Mouse (Mus musculus) layer of hippocampus, postnatal 36 days (tissue): ENCODE results near the gene Dhdh. TPM values are rescaled to one million over a fixed set of nuclear protein-coding genes. Genes with fewer than 3 reads are reported as not detected.
A peak's percentile ranks its signal among the peaks of the same experiment; 100 is the strongest.

Experiments
- DNase-seq, 2 experiments: peaks; one replicate each; pipeline ENCODE4 v3.0.0; 2022
- microRNA-seq, 2 experiments: library from miRNA; unstranded; fragments of <30 nt; microRNA quantifications; one replicate each; pipeline ENCODE4 v1.2.0; 2021
- total RNA-seq, 2 experiments: library from RNA; stranded (reverse); gene quantifications; 2 replicates each; pipeline ENCODE4 v1.2.3; 2021

Dhdh gene
- total RNA-seq, 2 experiments from 2014 or later, result 3.1 to 3.9 TPM

- no peak for DNase-seq
Observed at GRCm38 (mm10) chr7:45449974-45450373, 38.6 kb downstream of the Dhdh start.

DNA sequence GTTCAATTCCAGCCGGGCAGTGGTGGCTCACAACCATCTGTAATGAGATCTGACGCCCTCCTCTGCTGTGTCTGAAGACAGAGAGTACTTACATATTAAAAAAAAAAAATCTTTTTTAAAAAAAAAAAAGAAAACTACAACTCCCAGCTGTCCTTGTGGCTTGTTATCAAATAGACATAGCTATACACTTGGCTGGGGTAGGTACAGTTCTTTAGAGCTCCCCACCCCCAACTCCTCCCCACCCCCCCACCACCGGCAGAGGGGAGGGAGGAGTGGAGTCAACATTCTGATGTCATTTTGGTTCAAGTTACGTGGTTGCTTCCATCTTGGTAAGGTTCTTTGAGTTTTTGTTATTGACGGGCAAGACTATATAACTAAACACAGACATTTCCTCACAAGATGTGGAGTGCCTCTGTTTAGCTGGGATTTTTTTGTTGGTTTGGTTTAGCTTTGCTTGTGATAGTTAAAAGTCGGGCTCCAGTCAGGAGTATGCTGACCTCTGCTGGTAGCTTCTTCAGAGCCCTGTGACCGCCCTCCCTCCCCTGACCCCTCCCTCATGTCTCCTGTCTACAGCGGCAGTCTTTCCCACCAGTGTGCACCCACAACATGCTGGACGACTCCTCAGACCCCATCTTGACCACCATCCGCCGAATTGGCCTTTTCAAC is 41.1 kb downstream of the Dhdh start:
- no peak for DNase-seq

GRCm38 (mm10) chr7:45446589-45446988 is 42.0 kb downstream of the Dhdh start:
- DNase-seq, result no peak

- DNase-seq, result no peak
Observed at GRCm38 (mm10) chr7:45443526-45444420, 44.8 kb downstream of the Dhdh start.

GRCm38 (mm10) chr7:45437521-45438276 is 50.9 kb downstream of the Dhdh start, which contains the start of gene Ruvbl2:
Gene Ruvbl2 (minus strand): TSS chr7:45438096.
- DNase-seq, result no peak

DNA sequence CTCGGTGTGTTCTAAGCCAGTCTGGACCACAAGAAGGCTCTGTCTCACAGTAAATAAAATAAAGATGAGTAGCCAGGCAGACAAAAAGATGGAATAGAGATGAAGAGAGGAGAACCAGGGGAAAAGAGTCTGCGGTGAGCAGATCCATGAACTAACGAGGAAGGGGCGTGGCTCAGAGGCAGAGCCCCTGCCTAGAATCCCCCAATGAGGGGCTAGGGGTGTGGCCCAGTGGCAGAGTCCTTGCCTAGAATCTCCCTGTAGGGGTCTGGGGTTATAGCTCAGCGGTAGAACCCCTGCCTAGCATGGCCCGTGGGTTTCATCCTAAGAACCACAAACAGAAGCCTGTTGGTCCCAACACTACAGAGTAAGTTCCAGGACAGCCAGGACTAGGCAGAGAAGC is 51.6 kb downstream of the Dhdh start:
- DNase-seq, result no peak

- DNase-seq, result no peak
Observed at GRCm38 (mm10) chr7:45436444-45436843, 52.2 kb downstream of the Dhdh start.

DNA sequence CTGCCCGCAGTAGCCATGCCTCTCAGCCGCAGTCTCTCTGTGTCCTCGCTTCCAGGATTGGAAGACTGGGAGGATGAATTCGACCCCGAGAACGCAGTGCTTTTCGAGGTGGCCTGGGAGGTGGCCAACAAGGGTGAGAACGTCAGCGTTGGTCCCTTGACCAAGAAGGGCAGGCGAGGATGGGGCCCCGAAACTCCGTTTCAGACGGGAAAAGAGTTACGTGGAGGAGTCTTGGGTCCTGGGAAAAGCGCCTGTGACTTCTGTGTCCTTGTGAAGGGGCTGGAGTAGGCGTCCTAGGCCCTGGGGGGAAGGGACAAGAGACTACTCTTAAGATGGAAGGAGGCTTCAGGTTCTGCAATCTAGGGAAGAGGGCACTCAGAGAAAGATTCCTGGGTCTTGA is 53.6 kb downstream of the Dhdh start:
- DNase-seq, result no peak

- peak; percentile 100 for DNase-seq
Observed at GRCm38 (mm10) chr7:45434203-45435015, 54.2 kb downstream of the Dhdh start, which contains the start of gene Gys1. Gene Gys1 (plus strand): TSS chr7:45434844.

GRCm38 (mm10) chr7:45433835-45434202 is 54.8 kb downstream of the Dhdh start:
- DNase-seq, result no peak

DNA sequence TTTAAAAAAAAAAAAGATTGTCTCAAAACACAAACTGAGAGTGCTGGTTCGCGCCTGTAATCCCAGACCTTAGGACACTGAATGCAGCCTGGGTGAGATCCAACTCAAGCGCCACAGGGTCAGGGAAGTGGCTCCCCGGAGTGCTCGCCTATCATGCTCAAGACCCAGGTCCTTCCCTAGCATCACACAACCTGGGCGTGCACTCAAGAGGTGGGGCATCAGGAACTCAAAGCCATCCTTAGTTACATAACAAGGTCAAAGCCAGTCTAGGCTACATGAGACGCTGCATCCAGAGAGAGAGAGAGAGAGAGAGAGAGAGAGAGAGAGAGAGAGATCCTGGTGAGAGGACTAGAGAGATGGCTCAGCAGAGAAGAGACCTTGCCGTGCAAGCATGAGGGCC is 62.0 kb downstream of the Dhdh start:
- no peak for DNase-seq

DNA sequence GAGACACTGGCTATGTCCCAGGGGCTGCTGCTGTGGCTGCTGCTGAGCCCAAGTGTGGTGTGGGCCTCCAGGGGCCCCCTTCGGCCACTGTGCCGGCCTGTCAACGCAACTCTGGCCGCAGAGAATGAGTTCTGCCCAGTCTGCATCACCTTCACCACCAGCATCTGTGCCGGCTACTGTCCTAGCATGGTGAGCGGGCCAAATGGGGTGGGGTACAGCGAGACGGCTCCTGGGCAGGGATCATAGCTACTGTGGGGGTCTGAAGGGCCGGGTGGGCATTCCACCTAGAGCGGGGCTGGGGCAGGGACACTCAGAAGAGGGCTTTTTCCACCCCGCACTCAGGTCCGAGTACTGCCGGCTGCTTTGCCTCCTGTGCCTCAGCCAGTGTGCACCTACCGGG is 67.4 kb downstream of the Dhdh start:
- no peak for DNase-seq

Small RNA genes lying within 50 kb of the gene (microRNA-seq; reads per million reads assigned to microRNA genes)
- 0 reads per million in 2 experiments for gene Gm22133

Other genes with a start within 250 kb of the Dhdh start
- gene Cd37, start 249.7 kb downstream of the Dhdh start, total RNA-seq, result 1 to 10 TPM; 1.9 to 4.8 TPM
- gene Slc6a16, start 247.7 kb downstream of the Dhdh start, total RNA-seq, result 1 to 10 TPM; 2.0 to 2.8 TPM
- gene Slc6a21, start 211.3 kb downstream of the Dhdh start, total RNA-seq, result not detected
- 10 to 100 TPM; 12.9 to 14.8 TPM for gene Trpm4, start 155.0 kb downstream of the Dhdh start, total RNA-seq
- gene Hrc, start 153.5 kb downstream of the Dhdh start, total RNA-seq, result under 1 TPM; 0.20 to 0.46 TPM
- gene Ppfia3, start 121.8 kb downstream of the Dhdh start, total RNA-seq, result 100 to 1,000 TPM; 126 to 128 TPM
- gene Lin7b, start 118.2 kb downstream of the Dhdh start, total RNA-seq, result 100 to 1,000 TPM; 133 to 154 TPM
- gene Snrnp70, start 93.1 kb downstream of the Dhdh start, total RNA-seq, result 100 to 1,000 TPM; 379 to 450 TPM
- not detected for gene Kcna7, start 83.2 kb downstream of the Dhdh start, total RNA-seq
- under 1 TPM; 0.17 to 0.18 TPM for gene Ntf5, start 75.1 kb downstream of the Dhdh start, total RNA-seq
- gene Lhb, start 68.0 kb downstream of the Dhdh start, total RNA-seq, result not detected
- gene Gys1, start 54.0 kb downstream of the Dhdh start, total RNA-seq, result 10 to 100 TPM; 14.5 to 18.6 TPM
- 10 to 100 TPM; 33.0 to 39.9 TPM for gene Ruvbl2, start 50.7 kb downstream of the Dhdh start, total RNA-seq
- 100 to 1,000 TPM; 187 to 197 TPM for gene Ftl1, start 28.9 kb downstream of the Dhdh start, total RNA-seq
- 10 to 100 TPM; 73.5 to 80.8 TPM for gene Bax, start 21.9 kb downstream of the Dhdh start, total RNA-seq
- not detected for gene Tulp2, start 6.9 kb downstream of the Dhdh start, total RNA-seq
- 1 to 10 TPM in 1 of 2 experiments, not detected in 1; 2.5 TPM for gene Gm45808, start 2.0 kb downstream of the Dhdh start, total RNA-seq
- gene Nucb1, start 21.6 kb upstream of the Dhdh start, total RNA-seq, result 10 to 100 TPM; 94.0 to 98.0 TPM
- 10 to 100 TPM; 17.4 to 20.0 TPM for gene Ppp1r15a, start 37.5 kb upstream of the Dhdh start, total RNA-seq
- gene Plekha4, start 37.5 kb upstream of the Dhdh start, total RNA-seq, result under 1 TPM; 0.77 to 0.86 TPM
- under 1 TPM in 1 of 2 experiments, not detected in 1; 0.28 TPM for gene Hsd17b14, start 66.1 kb upstream of the Dhdh start, total RNA-seq
- 10 to 100 TPM; 23.5 to 29.9 TPM for gene Bcat2, start 81.3 kb upstream of the Dhdh start, total RNA-seq
- gene Fgf21, start 126.7 kb upstream of the Dhdh start, total RNA-seq, result not detected
- not detected for gene Fut1, start 128.5 kb upstream of the Dhdh start, total RNA-seq
- gene Izumo1, start 133.0 kb upstream of the Dhdh start, total RNA-seq, result not detected
- 1 to 10 TPM; 6.1 to 6.6 TPM for gene Rasip1, start 138.7 kb upstream of the Dhdh start, total RNA-seq
- 1 to 10 TPM; 2.3 to 2.8 TPM for gene Mamstr, start 151.2 kb upstream of the Dhdh start, total RNA-seq
- under 1 TPM in 1 of 2 experiments, not detected in 1; 0.18 TPM for gene Fut2, start 177.6 kb upstream of the Dhdh start, total RNA-seq
- gene Ntn5, start 195.2 kb upstream of the Dhdh start, total RNA-seq, result 1 to 10 TPM; 5.5 to 6.0 TPM
- 1 to 10 TPM; 2.0 to 2.7 TPM for gene Sec1, start 205.6 kb upstream of the Dhdh start, total RNA-seq
- gene Car11, start 211.0 kb upstream of the Dhdh start, total RNA-seq, result 100 to 1,000 TPM; 191 to 217 TPM
- gene Dbp, start 216.3 kb upstream of the Dhdh start, total RNA-seq, result 10 to 100 TPM; 49.8 to 51.5 TPM
- gene Rpl18, start 226.7 kb upstream of the Dhdh start, total RNA-seq, result 100 to 1,000 TPM; 372 to 375 TPM
- gene Sphk2, start 229.2 kb upstream of the Dhdh start, total RNA-seq, result 10 to 100 TPM; 36.6 to 37.2 TPM
- under 1 TPM; 0.12 to 0.13 TPM for gene Fam83e, start 232.4 kb upstream of the Dhdh start, total RNA-seq
- gene Spaca4, start 237.0 kb upstream of the Dhdh start, total RNA-seq, result not detected